Mouse (Mus musculus) cerebellum, postnatal 25 days (tissue): ENCODE data around the gene Slc35c2.

Experiments
- DNase-seq, 2 experiments: peaks; one replicate each; pipeline ENCODE4 v3.0.0; 2021; ENCODE audit warnings: mixed read lengths in 2 of 2

The Slc35c2 gene

DNA sequence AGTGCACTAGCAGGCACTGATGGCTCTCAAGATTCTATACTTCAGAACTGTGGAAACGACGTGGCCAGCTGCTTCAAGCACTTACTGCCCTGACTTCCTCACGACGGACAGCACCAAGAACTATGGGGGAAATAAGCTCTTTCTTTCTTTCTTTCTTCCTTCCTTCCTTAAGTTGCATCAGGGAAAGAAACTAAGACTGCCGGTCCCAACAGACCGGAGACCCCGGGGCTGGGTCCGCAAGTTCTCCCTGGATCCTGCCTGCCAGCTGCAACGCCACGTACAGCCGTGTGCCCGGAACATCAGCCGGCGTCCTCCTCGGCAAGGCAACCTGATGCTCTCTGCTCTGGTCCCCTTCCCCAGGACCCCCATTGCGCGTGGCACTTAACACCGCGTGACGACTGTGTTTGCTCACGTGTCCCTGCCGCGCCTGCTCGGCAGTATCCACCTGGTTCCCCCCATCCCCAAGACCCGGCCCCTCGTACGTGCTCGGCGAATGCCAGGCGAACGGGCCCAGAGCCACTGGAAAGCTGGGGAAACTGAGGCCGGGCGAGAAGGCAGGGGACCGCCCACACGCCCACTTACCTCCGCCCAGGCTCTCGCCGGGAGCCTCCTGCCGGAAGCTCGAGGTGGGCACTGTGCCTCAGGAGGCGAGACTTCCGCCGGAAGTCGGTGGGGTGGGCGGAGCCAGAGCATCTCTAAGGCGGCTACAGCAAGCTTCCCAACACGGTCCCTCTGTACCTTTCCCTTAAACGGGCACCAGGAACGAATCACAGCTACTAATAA is at the start of gene Slc35c2:
TSS of gene Slc35c2 (minus strand) at position 668 of the 783 bp plus-strand sequence.
- peak; percentile 96 to 97 for DNase-seq

- DNase-seq = peak; percentile 79 to 84
Measured at GRCm38 (mm10) chr2:165337191-165337590, 49.5 kb upstream of the Slc35c2 start.

GRCm38 (mm10) chr2:165332610-165333210 is 45.0 kb upstream of the Slc35c2 start:
- no peak for DNase-seq

DNA sequence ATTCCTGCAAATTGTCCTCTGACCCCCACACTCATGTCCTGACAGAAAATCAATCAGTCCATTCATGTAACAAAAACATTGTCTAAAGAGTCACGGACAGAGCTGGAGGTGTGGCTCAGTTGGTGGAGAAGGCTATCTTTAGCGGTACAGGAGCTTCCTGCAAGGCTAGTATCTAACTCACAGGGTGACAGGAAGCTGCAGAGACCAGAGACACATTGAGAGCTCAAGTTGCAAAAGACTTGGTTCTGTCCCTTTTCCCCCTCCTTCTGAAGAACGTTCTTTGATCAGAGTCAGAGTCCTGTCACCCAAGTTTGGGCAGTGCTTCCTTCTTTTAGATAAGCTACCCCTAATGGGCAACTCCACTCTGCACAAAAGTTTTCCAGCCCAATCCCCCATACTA is 42.0 kb upstream of the Slc35c2 start:
- no peak for DNase-seq

DNA sequence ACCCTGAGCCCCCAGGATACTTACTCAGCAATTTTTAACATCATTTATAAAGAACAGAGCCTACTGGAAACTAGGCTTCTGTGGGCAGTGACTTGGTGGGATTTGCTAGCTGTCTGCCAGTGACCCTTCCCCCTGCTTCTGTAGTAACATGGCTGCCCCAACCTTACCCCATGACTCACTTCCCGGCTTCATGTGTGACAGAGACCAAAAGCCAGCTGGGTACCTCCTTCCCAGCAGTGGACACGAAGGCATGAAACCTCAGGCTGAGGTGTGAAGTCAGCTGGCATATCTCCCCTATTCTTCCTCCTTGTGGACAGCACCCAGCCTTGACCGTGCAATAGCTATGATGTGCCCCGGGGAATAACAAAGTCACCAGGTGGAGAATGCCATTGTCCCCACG is 41.1 kb upstream of the Slc35c2 start:
- DNase-seq = no peak

- peak in 1 of 2 experiments; percentile 31 for DNase-seq
Measured at GRCm38 (mm10) chr2:165327386-165327785, 39.7 kb upstream of the Slc35c2 start.

- peak; percentile 98 for DNase-seq
Measured at GRCm38 (mm10) chr2:165326304-165327190, 38.9 kb upstream of the Slc35c2 start, which contains the start of gene Elmo2. Gene Elmo2 (minus strand): TSS chr2:165326479.

DNA sequence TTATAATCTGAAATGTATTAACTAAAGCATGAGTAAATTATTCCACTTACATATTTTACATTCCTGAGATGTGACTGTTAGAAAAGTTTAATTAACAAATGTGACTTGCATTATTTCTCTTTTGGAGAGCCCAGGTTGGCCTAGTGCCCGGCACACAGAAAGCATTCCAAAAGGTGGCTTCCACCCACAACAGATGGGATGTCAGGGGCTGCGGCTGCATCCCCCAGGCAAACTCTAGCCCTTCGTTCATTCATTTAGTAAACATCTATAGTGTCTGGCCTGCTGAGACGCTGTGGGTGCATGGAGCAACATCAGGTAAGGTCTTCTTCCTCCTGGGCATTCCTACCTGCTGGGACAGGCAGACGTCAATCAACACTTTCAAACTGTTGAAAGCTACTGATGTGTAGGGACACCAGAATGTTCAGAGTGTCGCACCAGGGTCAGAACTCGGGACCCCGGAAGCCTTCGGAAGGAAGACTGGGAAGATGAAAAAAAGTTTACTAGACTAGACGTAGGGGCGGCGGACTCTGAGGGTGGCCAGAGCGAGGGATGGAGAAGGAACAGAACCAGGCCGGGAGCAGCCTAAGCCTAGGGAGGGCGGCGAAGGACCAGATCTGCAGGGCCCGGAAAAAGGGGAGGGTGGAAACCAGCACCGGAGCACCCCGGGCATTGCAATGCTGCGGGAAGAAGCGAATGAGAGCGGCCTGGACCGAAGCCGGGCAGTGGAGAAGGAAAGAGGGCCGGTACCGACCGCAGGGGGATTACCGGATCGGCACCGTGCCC is 38.0 kb upstream of the Slc35c2 start:
- DNase-seq = peak; percentile 70 to 80

GRCm38 (mm10) chr2:165323928-165324327 is 36.3 kb upstream of the Slc35c2 start:
- DNase-seq = peak; percentile 61

DNA sequence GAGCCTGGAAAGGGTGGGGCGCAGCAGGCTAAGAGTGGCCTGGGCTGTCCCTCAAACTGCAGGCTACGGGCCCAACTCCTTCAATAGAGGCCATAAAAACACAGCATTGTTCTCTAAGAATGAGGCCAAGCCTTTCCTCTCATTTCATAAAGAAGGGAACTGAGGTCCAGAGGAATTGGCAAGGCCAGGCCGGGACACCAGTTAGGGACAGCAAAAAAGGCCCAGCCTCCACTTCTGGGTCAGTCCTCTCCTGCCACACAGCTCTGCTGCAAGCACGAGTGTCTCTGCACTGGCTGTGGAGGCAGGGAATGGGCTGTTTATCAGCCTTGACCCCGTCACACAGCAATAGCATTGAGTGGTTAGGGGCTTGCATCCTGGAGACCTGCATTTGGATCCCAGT is 35.8 kb upstream of the Slc35c2 start:
- DNase-seq = peak; percentile 42 to 48

DNA sequence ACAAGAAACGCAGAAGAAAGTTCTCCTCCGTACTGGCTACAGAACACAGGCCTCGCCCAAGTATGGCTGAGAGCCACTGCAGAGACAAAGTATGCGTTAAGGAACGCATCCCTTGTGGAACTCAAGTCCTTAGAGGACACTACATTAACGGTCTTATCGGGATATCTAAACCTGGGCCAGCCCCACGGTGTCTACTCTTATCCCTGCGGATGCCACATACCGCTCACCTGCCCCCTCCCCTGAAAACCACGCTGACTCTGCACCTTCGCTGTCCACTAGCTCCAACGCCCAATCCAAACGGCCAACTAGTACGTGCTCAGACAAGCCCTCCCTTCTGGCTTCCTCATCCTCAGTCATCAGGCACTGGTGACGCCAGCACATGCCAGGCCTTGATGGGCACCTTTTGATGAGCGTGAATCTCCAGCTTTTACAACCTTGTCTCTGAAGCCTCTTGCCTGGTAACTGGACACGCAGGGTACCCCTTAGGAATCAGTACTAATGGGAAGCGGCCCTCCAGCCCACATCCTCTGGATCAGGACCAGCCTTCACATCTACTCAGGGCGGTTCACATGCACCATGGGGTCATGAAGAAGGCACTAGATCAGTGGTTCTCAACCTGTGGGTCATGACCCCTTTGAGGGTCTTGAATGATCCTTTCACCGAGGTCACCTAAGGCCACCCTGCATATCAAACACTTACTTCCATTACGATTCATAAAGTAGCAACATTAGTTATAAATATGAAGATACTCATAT is 34.5 kb upstream of the Slc35c2 start:
- DNase-seq = peak; percentile 26 to 33

DNA sequence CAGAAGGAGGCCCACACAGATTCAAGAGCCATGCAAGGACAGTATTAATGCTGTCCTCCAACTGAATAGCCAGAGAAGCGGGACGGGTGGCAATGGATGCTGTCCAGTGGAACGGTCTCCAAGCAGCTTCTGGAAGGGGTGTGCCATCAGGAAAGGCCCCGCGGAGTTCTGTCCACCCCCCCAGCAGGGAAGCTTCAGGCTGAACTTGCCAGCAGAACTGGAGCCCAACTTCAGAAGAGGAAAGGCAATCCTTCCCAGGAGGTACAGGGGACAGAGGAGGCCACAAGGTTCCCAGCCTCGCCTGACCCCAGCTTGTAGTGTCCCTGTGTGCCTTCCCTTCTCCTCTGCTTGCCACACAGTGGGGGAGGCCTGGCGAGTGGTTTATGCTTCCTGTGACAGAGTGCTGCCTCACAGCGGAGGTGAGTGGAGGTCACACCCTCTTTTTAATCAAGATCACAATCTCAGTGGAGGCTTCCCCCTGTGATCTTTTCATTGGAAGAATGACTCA is 33.8 kb upstream of the Slc35c2 start:
- peak; percentile 64 to 65 for DNase-seq

DNA sequence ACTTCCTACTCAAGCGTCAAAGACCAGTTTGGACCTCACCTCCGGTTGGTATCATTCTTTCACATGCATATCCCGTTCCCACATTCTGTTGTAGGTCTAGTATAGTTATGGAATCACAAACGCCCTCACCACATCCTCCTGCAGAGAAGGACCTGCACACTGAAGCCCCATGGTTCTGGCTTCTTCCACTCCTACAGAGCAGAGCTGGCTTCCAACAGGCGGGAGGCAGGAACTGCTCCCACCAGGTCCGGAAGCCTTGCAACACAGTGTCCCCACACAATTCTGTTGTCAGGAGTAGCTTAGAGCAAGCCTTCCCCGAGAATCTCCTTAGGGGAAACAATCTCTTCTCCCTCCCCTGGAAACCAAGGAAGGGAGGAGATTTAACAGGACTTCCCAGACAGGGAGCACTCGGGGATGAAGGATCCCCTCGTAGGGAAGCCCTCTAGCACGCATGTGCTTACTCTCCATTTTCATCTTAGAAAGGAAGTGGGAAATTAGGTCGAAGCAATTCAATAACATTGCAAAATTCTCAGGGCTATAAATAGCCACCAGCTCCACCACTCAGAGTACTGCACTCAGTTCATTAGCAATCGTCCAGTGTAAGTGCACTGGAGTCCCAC is 33.0 kb upstream of the Slc35c2 start:
- peak; percentile 63 to 68 for DNase-seq

DNA sequence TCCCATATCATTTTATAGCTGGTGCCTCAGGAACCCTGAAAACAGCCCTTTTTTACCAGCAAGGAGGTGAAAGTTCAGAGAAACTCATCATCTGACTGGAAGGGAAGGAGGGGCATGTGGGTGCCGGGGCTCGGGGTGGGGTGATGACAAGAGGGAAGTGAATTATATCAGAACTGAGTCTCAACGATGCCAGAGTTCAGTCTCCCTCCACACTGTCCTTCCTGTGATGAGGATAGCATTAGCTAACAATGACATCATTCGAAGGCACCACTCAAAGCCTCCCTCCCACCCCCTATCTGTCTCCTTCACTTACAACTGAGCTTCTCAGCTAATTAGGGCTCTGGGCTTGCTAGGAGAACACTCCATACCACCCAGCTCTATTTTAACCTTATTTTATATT is 31.8 kb upstream of the Slc35c2 start:
- peak in 1 of 2 experiments; percentile 9 for DNase-seq

DNA sequence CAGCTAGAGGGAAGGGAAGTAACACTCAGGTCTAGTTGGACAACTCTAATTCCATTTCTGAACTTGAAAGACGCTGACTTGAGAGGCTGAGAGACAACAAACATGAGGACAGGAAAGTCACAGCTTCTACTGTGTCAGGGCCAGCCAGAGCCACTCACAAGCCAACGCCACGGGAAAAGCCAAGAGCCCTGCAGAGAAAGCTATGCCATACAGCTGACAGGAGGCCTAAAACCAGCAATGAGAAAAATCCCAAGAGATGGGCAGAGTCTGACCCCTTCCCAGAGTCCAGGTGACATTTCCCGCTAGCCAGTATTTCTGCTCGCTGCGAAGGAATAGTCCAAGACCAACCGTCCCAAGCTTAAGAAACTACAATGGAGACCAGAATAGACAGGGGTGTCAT is 31.3 kb upstream of the Slc35c2 start:
- peak; percentile 57 to 63 for DNase-seq

DNA sequence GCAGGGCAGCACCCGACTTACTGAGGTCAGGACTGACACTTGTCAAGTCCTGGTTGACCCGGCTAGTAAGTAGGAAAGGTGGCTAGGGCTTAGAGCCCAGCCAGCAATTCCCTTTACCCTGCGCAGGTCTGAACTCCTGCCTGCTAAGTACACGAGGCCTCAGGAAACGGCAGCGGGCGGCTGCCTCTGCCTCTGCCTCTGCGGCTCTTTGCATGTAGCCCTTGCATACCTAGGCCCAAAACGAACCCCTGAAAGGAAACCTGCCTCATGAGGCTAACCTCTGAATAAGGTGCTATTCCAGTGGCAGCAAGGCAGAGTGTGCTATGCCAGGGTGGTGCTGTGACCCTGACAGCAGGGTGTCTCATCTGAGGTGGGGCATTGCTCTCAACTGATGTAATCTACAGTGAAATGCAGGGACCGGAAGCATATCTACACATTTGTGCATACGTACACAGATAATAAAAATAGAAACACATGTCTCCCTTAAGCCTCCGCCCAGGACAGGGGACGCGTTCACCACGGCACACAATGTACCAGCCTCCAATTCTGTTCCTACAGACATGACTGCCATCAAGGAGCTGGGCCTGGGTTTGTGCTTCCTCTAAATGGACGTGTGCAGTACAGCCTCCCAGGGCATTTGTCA is 30.1 kb upstream of the Slc35c2 start:
- peak; percentile 19 to 23 for DNase-seq

GRCm38 (mm10) chr2:165316837-165317473 is 29.3 kb upstream of the Slc35c2 start:
- peak in 1 of 2 experiments; percentile 62 for DNase-seq

- DNase-seq = no peak
Measured at GRCm38 (mm10) chr2:165316204-165316603, 28.5 kb upstream of the Slc35c2 start.

GRCm38 (mm10) chr2:165314197-165314596 is 26.5 kb upstream of the Slc35c2 start:
- DNase-seq = no peak

DNA sequence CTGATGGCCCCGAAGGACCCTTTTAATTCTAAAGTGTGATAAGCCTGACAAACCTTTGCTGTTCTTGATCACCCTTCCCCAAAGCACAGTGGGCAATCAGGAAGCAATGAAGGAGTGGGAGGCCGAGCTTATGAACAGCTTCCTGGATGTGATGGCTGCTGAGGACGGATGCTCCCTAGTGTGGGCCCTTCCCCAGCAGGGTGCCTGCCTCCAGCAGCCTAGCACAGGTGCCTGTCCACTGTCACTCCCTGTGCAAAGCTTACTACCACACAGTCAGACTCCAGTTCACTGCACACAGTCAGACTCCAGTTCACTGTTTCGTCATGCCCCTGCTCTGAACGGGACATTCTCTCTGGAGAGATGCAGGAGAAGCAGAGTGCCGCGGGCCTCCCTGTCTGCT is 24.7 kb upstream of the Slc35c2 start:
- DNase-seq = peak; percentile 44 to 58
